Comparison of ENCODE assay signal across 9 mouse cellular contexts in genomic region chr13:51777738-51778274, GRCm38 (mm10). TPM values are rescaled to one million over a fixed set of nuclear protein-coding genes. Genes with fewer than 3 reads are reported as not detected.
DNase-seq lines count a peak whose midpoint lies in the region; ATAC-seq lines count a peak whose summit lies in the region.
"Had no signal": no experiment of that assay in that cellular context is flagged by ENCODE, and none has a peak within 500 bp of the region (broad histone marks: within the 10 kb centered on the region; RNA-seq: fewer than 3 reads in every experiment).

No protein-coding gene starts in this region.

- no peak for DNase-seq in frontal cortex, postnatal 14 days (ENCODE audit: low spot score in 2 of 2)
- DNase-seq in lung, postnatal 10 days: peak; percentile 61
- no peak for DNase-seq in lung, postnatal 14 days
- DNase-seq in urinary bladder, postnatal 25 days (ENCODE audit: low spot score): no peak

- 43% methylated on average over 6 of the region's 6 CpGs for WGBS in heart, embryonic 15.5 days
- WGBS in midbrain, embryonic 13.5 days: 50% methylated on average over 6 of the region's 6 CpGs

- no peak overlapping the region for H3K4me3 ChIP-seq in heart, embryonic 15.5 days
- H3K4me3 ChIP-seq in midbrain, embryonic 13.5 days (replicated peaks): no peak overlapping the region
- H3K4me3 ChIP-seq: embryonic facial prominence, embryonic 12.5 days had no signal

- ATAC-seq in frontal cortex, adult (ENCODE audit: low TSS enrichment): peak; percentile 35
- ATAC-seq in heart, embryonic 15.5 days (replicated peaks; ENCODE audit: insufficient number of reproducible peaks, insufficient read depth, low FRiP score, low read depth): peak; percentile 38
- no peak; the same call in 1 of the 2 replicates for ATAC-seq in midbrain, embryonic 13.5 days
- ATAC-seq in monocyte, adult 5-6 weeks (replicated peaks; ENCODE audit: insufficient number of reproducible peaks, low FRiP score, low TSS enrichment, poor library complexity, severe bottlenecking): no peak

- no peaks in the 10 kb centered on the region for H3K27me3 ChIP-seq in heart, embryonic 15.5 days
- H3K27me3 ChIP-seq in midbrain, embryonic 13.5 days: no peaks in the 10 kb centered on the region
- H3K27me3 ChIP-seq: embryonic facial prominence, embryonic 12.5 days had no signal

- H3K36me3 ChIP-seq in heart, embryonic 15.5 days: no peaks in the 10 kb centered on the region
- no peaks in the 10 kb centered on the region for H3K36me3 ChIP-seq in midbrain, embryonic 13.5 days
- H3K36me3 ChIP-seq: embryonic facial prominence, embryonic 12.5 days had no signal

- peak overlapping the region; percentile 22; the same call in 1 of the 2 replicates for H3K9ac ChIP-seq in heart, embryonic 15.5 days
- no peak overlapping the region for H3K9ac ChIP-seq in midbrain, embryonic 13.5 days (replicated peaks)
- H3K9ac ChIP-seq: embryonic facial prominence, embryonic 12.5 days had no signal

- H3K27ac ChIP-seq in heart, embryonic 15.5 days: peak overlapping the region; percentile 90
- H3K27ac ChIP-seq in midbrain, embryonic 13.5 days: peak overlapping the region; percentile 56
- H3K27ac ChIP-seq: embryonic facial prominence, embryonic 12.5 days had no signal

- no peaks in the 10 kb centered on the region for H3K9me3 ChIP-seq in heart, embryonic 15.5 days (replicated peaks)
- H3K9me3 ChIP-seq in midbrain, embryonic 13.5 days: no peaks in the 10 kb centered on the region
- H3K9me3 ChIP-seq: embryonic facial prominence, embryonic 12.5 days had no signal

- peaks cover 44% of the 10 kb centered on the region for H3K4me1 ChIP-seq in heart, embryonic 15.5 days (replicated peaks)
- peaks cover 17% of the 10 kb centered on the region for H3K4me1 ChIP-seq in midbrain, embryonic 13.5 days (replicated peaks)

- H3K4me2 ChIP-seq in heart, embryonic 15.5 days: peak overlapping the region; percentile 21
- no peak overlapping the region for H3K4me2 ChIP-seq in midbrain, embryonic 13.5 days (replicated peaks)
- H3K4me2 ChIP-seq: embryonic facial prominence, embryonic 12.5 days had no signal

RNA-seq across cellular contexts. Expression of gene Sema4d, which starts 15.7 kb away (rescaled TPM):
- 14.7 and 19.8 TPM in 2 replicates for polyA plus RNA-seq in heart, embryonic 15.5 days (2015; fragmentation: Nextera tagmentation; extraction: Ambion mirVana)
- 7.1 and 7.8 TPM in 2 replicates for polyA plus RNA-seq in midbrain, embryonic 13.5 days (2015; fragmentation: Nextera tagmentation; extraction: Ambion mirVana)
- total RNA-seq in monocyte, adult 5-6 weeks (2017): 134 to 201 TPM (median 136 TPM) in 3 replicates

Comparison
In these comparisons a context has a peak if more than half of its experiments do, and no peak if none do; other contexts are left out.
1. ATAC-seq: peak in frontal cortex, adult (single experiment) and heart, embryonic 15.5 days (single experiment); none in midbrain, embryonic 13.5 days (single experiment) and monocyte, adult 5-6 weeks (single experiment).